Mouse (Mus musculus) cerebellum, adult 2 months (tissue): ENCODE measurements around the gene Ubxn4. TPM values are rescaled to one million over a fixed set of nuclear protein-coding genes. Genes with fewer than 3 reads are reported as not detected.

Source experiments
- DNase-seq, 2 experiments: peaks; one replicate each; pipeline ENCODE4 v3.0.0; 2021
- H3K27ac ChIP-seq: fragments of 200-500 bp; 2 replicates; pipeline ENCODE4 v1.5.1; 2012; ENCODE audit warnings: low read length, control low read depth, inconsistent platforms; ENCODE audit not compliant: insufficient read depth
- H3K27me3 ChIP-seq: fragments of 200-500 bp; 2 replicates; pipeline ENCODE4 v1.6.1; 2012; ENCODE audit warnings: inconsistent platforms, mild to moderate bottlenecking, low read length, moderate library complexity; ENCODE audit not compliant: control insufficient read depth, insufficient read depth
- H3K4me1 ChIP-seq: fragments of 200-500 bp; 2 replicates; pipeline ENCODE4 v1.6.1; 2011; ENCODE audit warnings: low read length; ENCODE audit not compliant: control insufficient read depth, insufficient read depth
- H3K4me3 ChIP-seq: fragments of 200-500 bp; replicated peaks from 2 replicates; pipeline ENCODE3; 2011; ENCODE audit warnings: mild to moderate bottlenecking, low read depth, low read length, control low read depth; ENCODE audit not compliant: insufficient read depth
- CTCF ChIP-seq: fragments of 200-500 bp; IDR thresholded peaks from 2 replicates; pipeline ENCODE4 v1.5.1; 2011; ENCODE audit warnings: low read depth, mild to moderate bottlenecking, control low read depth, low read length, moderate library complexity, borderline replicate concordance; ENCODE audit not compliant: insufficient read depth
- POLR2A ChIP-seq: fragments of 200-500 bp; IDR thresholded peaks from 2 replicates; pipeline ENCODE4 v1.6.1; 2011; ENCODE audit warnings: low read length, control low read depth, borderline replicate concordance; ENCODE audit not compliant: insufficient read depth
- WGBS: fragments of 180-500 bp; shearing (Covaris S2); methylation state at CpG from one replicate; pipeline ENCODE4 v1.1.7; 2018; 5-methylcytosine and 5-hydroxymethylcytosine counted together
- polyA plus RNA-seq: library from polyadenylated mRNA; depleted of rRNA; stranded (reverse); fragments of >200 nt; gene quantifications from 2 replicates; pipeline ENCODE4 v1.2.3, GENCODE M21; 2012; rRNA removed

Ubxn4 gene
- polyA plus RNA-seq, 1 experiment = 44.9 TPM

- 93% methylated on average over 8 of the region's 8 CpGs for WGBS
- DNase-seq = no peak
- H3K4me3 ChIP-seq = no peak overlapping the region
- TF ChIP-seq CTCF (no peak), POLR2A (no peak)
- H3K27me3 ChIP-seq = no peaks in the 10 kb centered on the region
- no peak overlapping the region for H3K27ac ChIP-seq
- no peaks in the 10 kb centered on the region for H3K4me1 ChIP-seq
These were observed 79.4 kb downstream of the Ubxn4 start for GRCm38 (mm10) chr1:128323026-128323643.

DNA sequence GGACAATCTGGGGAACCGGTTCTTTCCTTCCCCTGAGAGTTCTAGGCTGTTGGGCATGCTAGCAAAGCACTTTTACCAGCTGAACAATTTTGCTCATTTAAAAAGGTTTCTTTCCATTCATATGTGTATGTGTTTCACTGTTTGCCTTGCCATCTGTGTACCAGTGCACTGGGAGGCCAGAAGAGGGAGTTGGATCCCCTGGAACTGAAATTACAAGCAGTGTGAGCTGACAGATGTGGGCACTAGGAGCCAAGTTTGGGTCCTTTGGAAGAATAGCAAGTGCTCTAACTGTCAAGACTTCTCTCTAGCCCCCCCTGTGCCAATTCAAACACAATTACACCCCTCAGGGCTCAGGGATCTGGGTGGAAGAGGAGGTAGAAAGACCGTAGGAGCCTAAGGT lies 81.0 kb downstream of the Ubxn4 start:
- H3K4me3 ChIP-seq = no peak overlapping the region
- no peak overlapping the region for H3K27ac ChIP-seq
- no peaks in the 10 kb centered on the region for H3K4me1 ChIP-seq
- no peaks in the 10 kb centered on the region for H3K27me3 ChIP-seq
- no peak for TF ChIP-seq POLR2A
- no peak for TF ChIP-seq CTCF
- 73% methylated on average over 2 of the region's 2 CpGs for WGBS
- no peak for DNase-seq

DNA sequence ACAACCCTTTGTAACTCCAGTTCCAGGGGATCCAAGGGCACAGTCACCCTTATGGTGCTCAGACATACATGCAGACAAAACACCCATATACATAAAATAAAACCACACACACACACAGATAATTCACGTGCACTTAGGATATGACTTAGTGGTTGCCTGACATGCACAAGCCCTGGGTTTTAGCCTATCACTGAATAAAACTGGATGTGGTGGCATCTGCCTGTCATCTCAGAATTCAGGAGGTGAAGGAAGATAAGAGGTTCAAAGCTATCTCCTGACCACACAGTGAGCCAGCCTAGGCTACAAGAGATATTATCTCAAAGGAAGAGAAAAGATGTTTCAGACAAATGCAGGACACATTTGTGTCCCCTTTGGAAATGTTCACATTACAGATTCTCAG lies 83.4 kb downstream of the Ubxn4 start:
- 91% methylated on average over 1 of the region's 1 CpGs for WGBS

GRCm38 (mm10) chr1:128328218-128328617 lies 84.5 kb downstream of the Ubxn4 start, which contains the start of gene Lct:
TSS of gene Lct (minus strand) at chr1:128328318.
- TF ChIP-seq POLR2A (no peak), CTCF (no peak)
- DNase-seq = no peak
- WGBS = 69% methylated on average over 3 of the region's 3 CpGs
- Histone ChIP-seq H3K27me3 (no peaks in the 10 kb centered on the region), H3K4me1 (no peaks in the 10 kb centered on the region), H3K4me3 (no peak within 1 kb of the TSS), H3K27ac (no peak within 1 kb of the TSS)

More for the DNA sequence above, 83.4 kb downstream of the Ubxn4 start:
- H3K4me1 ChIP-seq = no peaks in the 10 kb centered on the region
- no peak overlapping the region for H3K4me3 ChIP-seq
- H3K27me3 ChIP-seq = no peaks in the 10 kb centered on the region
- no peak overlapping the region for H3K27ac ChIP-seq
- no peak for DNase-seq
- TF ChIP-seq POLR2A = no peak
- no peak for TF ChIP-seq CTCF

Other genes starting within 250 kb of the Ubxn4 start
- gene Zranb3, start 140.9 kb upstream of the Ubxn4 start, polyA plus RNA-seq = 2.5 and 3.2 TPM in 2 replicates
- gene R3hdm1, start 140.7 kb upstream of the Ubxn4 start, polyA plus RNA-seq = 97.2 and 102 TPM in 2 replicates
- gene Lct, start 84.4 kb downstream of the Ubxn4 start, polyA plus RNA-seq = 0.27 and 0.33 TPM in 2 replicates
- gene Mcm6, start 115.7 kb downstream of the Ubxn4 start, polyA plus RNA-seq = 4.5 and 5.1 TPM in 2 replicates
- gene Dars, start 173.4 kb downstream of the Ubxn4 start, polyA plus RNA-seq = 44.8 and 45.4 TPM in 2 replicates